Mouse (Mus musculus) testis, postnatal 10 days (tissue): ENCODE results near the gene Pnldc1.
"Not testable (repeated sequence)": the region's sequence is repeated elsewhere in the genome, so short reads cannot be mapped to it uniquely, and the experiment has no call there.

Source experiments
- DNase-seq: peaks from one replicate; pipeline ENCODE4 v3.0.0; 2021; ENCODE audit warnings: low spot score

The Pnldc1 gene

GRCm38 (mm10) chr17:12906436-12906835 lies 3.6 kb downstream of the Pnldc1 start:
- DNase-seq: no peak

- no peak for DNase-seq
Observed at GRCm38 (mm10) chr17:12905810-12906209, 4.2 kb downstream of the Pnldc1 start.

- no peak for DNase-seq
Observed at GRCm38 (mm10) chr17:12904349-12904748, 5.7 kb downstream of the Pnldc1 start.

GRCm38 (mm10) chr17:12903372-12904333 lies 6.4 kb downstream of the Pnldc1 start:
- no peak for DNase-seq

- DNase-seq: no peak
Observed at GRCm38 (mm10) chr17:12902291-12902690, 7.7 kb downstream of the Pnldc1 start.

- DNase-seq: not testable (repeated sequence)
Observed at GRCm38 (mm10) chr17:12898607-12899006, 11.4 kb downstream of the Pnldc1 start.

- DNase-seq: no peak
Observed at GRCm38 (mm10) chr17:12897674-12898073, 12.4 kb downstream of the Pnldc1 start.

- no peak for DNase-seq
Observed at GRCm38 (mm10) chr17:12892033-12892432, 18.0 kb downstream of the Pnldc1 start.

- DNase-seq: no peak
Observed at GRCm38 (mm10) chr17:12891054-12891453, 19.0 kb downstream of the Pnldc1 start.

- no peak for DNase-seq
Observed at GRCm38 (mm10) chr17:12887021-12887775, 22.8 kb downstream of the Pnldc1 start.

- no peak for DNase-seq
Observed at GRCm38 (mm10) chr17:12886620-12887019, 23.4 kb downstream of the Pnldc1 start.

- DNase-seq: no peak
Observed at GRCm38 (mm10) chr17:12881216-12881615, 28.8 kb downstream of the Pnldc1 start.

- DNase-seq: peak; percentile 85
Observed at GRCm38 (mm10) chr17:12880178-12880577, 29.9 kb downstream of the Pnldc1 start.

- DNase-seq: no peak
Observed at GRCm38 (mm10) chr17:12875734-12876133, 34.3 kb downstream of the Pnldc1 start, which contains the start of gene Mrgprh. Mrgprh (plus strand) TSS chr17:12876034.

- no peak for DNase-seq
Observed at GRCm38 (mm10) chr17:12872275-12873028, 37.6 kb downstream of the Pnldc1 start.

GRCm38 (mm10) chr17:12868640-12869039 lies 41.4 kb downstream of the Pnldc1 start:
- DNase-seq: no peak

GRCm38 (mm10) chr17:12868043-12868442 lies 42.0 kb downstream of the Pnldc1 start, which contains the start of gene Mas1:
Mas1 (minus strand) TSS chr17:12868143.
- no peak for DNase-seq

- no peak for DNase-seq
Observed at GRCm38 (mm10) chr17:12866853-12867252, 43.2 kb downstream of the Pnldc1 start.

GRCm38 (mm10) chr17:12865407-12865806 lies 44.6 kb downstream of the Pnldc1 start:
- no peak for DNase-seq

GRCm38 (mm10) chr17:12864111-12864510 lies 45.9 kb downstream of the Pnldc1 start:
- no peak for DNase-seq

- no peak for DNase-seq
Observed at GRCm38 (mm10) chr17:12859006-12859520, 51.0 kb downstream of the Pnldc1 start.

GRCm38 (mm10) chr17:12858072-12858471 lies 52.0 kb downstream of the Pnldc1 start:
- DNase-seq: no peak
